In the genomic region with DNA sequence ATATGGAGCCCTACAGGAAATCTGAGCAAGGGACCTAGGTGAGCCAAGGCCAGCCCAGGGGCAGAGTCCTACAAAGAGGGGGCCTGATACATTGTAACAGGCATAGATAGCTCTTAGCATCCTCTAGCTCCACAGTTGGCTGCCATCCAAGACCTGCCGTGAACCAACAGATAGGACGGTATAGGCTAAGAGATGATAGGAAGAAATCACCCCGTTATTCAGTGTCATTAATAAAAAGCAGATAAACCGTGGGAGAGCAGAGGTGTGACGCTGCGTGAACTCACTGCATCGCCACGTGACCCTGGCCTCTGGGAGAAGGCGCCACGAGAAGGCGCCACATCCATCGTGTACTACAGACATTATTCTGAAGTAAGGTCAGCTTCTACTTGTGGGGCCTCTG, we compare ENCODE assay signal across 12 mouse cellular contexts. TPM values are rescaled to one million over a fixed set of nuclear protein-coding genes. Genes with fewer than 3 reads are reported as not detected.
DNase-seq lines count a peak whose midpoint lies in the region; ATAC-seq and TF ChIP-seq lines count a peak whose summit lies in the region.
"Had no signal": no experiment of that assay in that cellular context is flagged by ENCODE, and none has a peak within 500 bp of the region (broad histone marks: within the 10 kb centered on the region; RNA-seq: fewer than 3 reads in every experiment).

No protein-coding gene starts in this region.

- peak; percentile 22 to 57 for DNase-seq in cerebellum, postnatal 25 days
- no peak for DNase-seq in cerebellum, postnatal 36 days
- DNase-seq in layer of hippocampus, adult 2 months (ENCODE audit: low spot score in 2 of 2), result no peak
- DNase-seq in layer of hippocampus, postnatal 25 days (ENCODE audit: extremely low spot score in 1 of 2, low spot score in 1 of 2), result no peak
- DNase-seq in liver, embryonic 14.5 days (ENCODE audit: low read depth in 3 of 3, low spot score in 3 of 3), result no peak
- no peak for DNase-seq in thymus, postnatal 4 days
- DNase-seq in cerebellum, adult 11-12 months, result no peak
- DNase-seq: cerebellum, adult 2 months had no signal

- H3K27me3 ChIP-seq in embryonic facial prominence, embryonic 15.5 days, result no peaks in the 10 kb centered on the region
- H3K27me3 ChIP-seq in liver, embryonic 14.5 days (ENCODE audit: control insufficient read depth, insufficient read depth, low read length), result no peaks in the 10 kb centered on the region
- H3K27me3 ChIP-seq: limb, embryonic 12.5 days had no signal

- WGBS in embryonic facial prominence, embryonic 15.5 days, result 88% methylated on average over 12 of the region's 12 CpGs
- whole genome bisulfite sequencing in liver, embryonic 14.5 days (ENCODE audit: insufficient replicate concordance), result 59% methylated on average over 12 of the region's 12 CpGs

- TF ChIP-seq CTCF in layer of hippocampus, adult 2 months (conservative IDR thresholded peaks at IDR 0.05), result no peak
- no peak for TF ChIP-seq CTCF in liver, embryonic 14.5 days (IDR thresholded peaks at IDR 0.05; ENCODE audit: low read depth)

- no peaks in the 10 kb centered on the region for H3K9me3 ChIP-seq in embryonic facial prominence, embryonic 15.5 days (replicated peaks)
- H3K9me3 ChIP-seq in liver, embryonic 14.5 days (ENCODE audit: control insufficient read depth, low read length), result no peaks in the 10 kb centered on the region
- H3K9me3 ChIP-seq: limb, embryonic 12.5 days had no signal

- peak overlapping the region; percentile 51 for H3K27ac ChIP-seq in layer of hippocampus, adult 2 months
- 0 out of 2 replicates have a peak overlapping the region, but pooled peaks have one; percentile 11 for H3K27ac ChIP-seq in embryonic facial prominence, embryonic 15.5 days (replicated peaks)
- H3K27ac ChIP-seq in liver, embryonic 14.5 days, result no peak overlapping the region
- H3K27ac ChIP-seq: limb, embryonic 12.5 days had no signal

- H3K4me2 ChIP-seq in embryonic facial prominence, embryonic 15.5 days (replicated peaks), result no peak overlapping the region
- no peak overlapping the region for H3K4me2 ChIP-seq in liver, embryonic 14.5 days (ENCODE audit: low read depth)
- H3K4me2 ChIP-seq: limb, embryonic 12.5 days had no signal

- H3K4me3 ChIP-seq in layer of hippocampus, adult 2 months, result no peak overlapping the region
- no peak overlapping the region for H3K4me3 ChIP-seq in embryonic facial prominence, embryonic 15.5 days (replicated peaks)
- no peak overlapping the region for H3K4me3 ChIP-seq in liver, embryonic 14.5 days (ENCODE audit: insufficient read depth in 1 of 2, low read depth in 2 of 2, low read length in 2 of 2)
- H3K4me3 ChIP-seq: limb, embryonic 12.5 days had no signal

- H3K36me3 ChIP-seq in embryonic facial prominence, embryonic 15.5 days, result peaks cover 34% of the 10 kb centered on the region
- H3K36me3 ChIP-seq in liver, embryonic 14.5 days (replicated peaks; ENCODE audit: control insufficient read depth, insufficient read depth, low read depth), result no peaks in the 10 kb centered on the region

- H3K4me1 ChIP-seq in embryonic facial prominence, embryonic 15.5 days, result no peaks in the 10 kb centered on the region
- H3K4me1 ChIP-seq in liver, embryonic 14.5 days (replicated peaks; ENCODE audit: control insufficient read depth in 2 of 2, insufficient read depth in 2 of 2, low read length in 1 of 2), result peaks cover 9 to 14% of the 10 kb centered on the region in 2 experiments
- H3K4me1 ChIP-seq: limb, embryonic 12.5 days had no signal

- no peak for TF ChIP-seq EP300 in liver, embryonic 14.5 days (IDR thresholded peaks at IDR 0.05; ENCODE audit: low read depth)

- H3K9ac ChIP-seq in embryonic facial prominence, embryonic 15.5 days, result no peak overlapping the region
- no peak overlapping the region; the same call in 1 of the 2 replicates for H3K9ac ChIP-seq in liver, embryonic 14.5 days (replicated peaks)
- H3K9ac ChIP-seq: limb, embryonic 12.5 days had no signal

- no peak for ATAC-seq in embryonic facial prominence, embryonic 15.5 days (ENCODE audit: insufficient number of reproducible peaks, low FRiP score, low TSS enrichment, low read depth)
- ATAC-seq in liver, embryonic 14.5 days (ENCODE audit: insufficient read depth), result peak; percentile 33; the same call in 1 of the 2 replicates

RNA-seq across cellular contexts. Expression of a gene that starts 19.5 kb away (rescaled TPM):
- 1 to 10 TPM; 8.2 to 8.8 TPM for total RNA-seq in layer of hippocampus, adult 2 months (2021)
- total RNA-seq in layer of hippocampus, postnatal 25 days (2021), result 1 to 10 TPM; 8.0 to 8.4 TPM
- 29.8 and 32.5 TPM in 2 replicates for polyA plus RNA-seq in embryonic facial prominence, embryonic 15.5 days (2015; fragmentation: Nextera tagmentation; extraction: Ambion mirVana)
- 3.0 and 3.1 TPM in 2 replicates for polyA plus RNA-seq in liver, embryonic 14.5 days (2012; rRNA removed)
- 4.3 TPM in 2 replicates for polyA plus RNA-seq in liver, embryonic 14.5 days (2014; fragmentation: Nextera tagmentation; extraction: Ambion mirVana)

RNA-seq across cellular contexts. Expression of a gene that starts 48.0 kb away (rescaled TPM):
- 10 to 100 TPM; 23.5 to 25.0 TPM for total RNA-seq in layer of hippocampus, adult 2 months (2021)
- total RNA-seq in layer of hippocampus, postnatal 25 days (2021), result 10 to 100 TPM; 20.8 to 24.1 TPM
- polyA plus RNA-seq in embryonic facial prominence, embryonic 15.5 days (2015; fragmentation: Nextera tagmentation; extraction: Ambion mirVana), result 19.4 and 19.8 TPM in 2 replicates
- 51.8 and 61.2 TPM in 2 replicates for polyA plus RNA-seq in liver, embryonic 14.5 days (2012; rRNA removed)
- polyA plus RNA-seq in liver, embryonic 14.5 days (2014; fragmentation: Nextera tagmentation; extraction: Ambion mirVana), result 115 and 124 TPM in 2 replicates

RNA-seq across cellular contexts. Expression of a gene that starts 48.3 kb away (rescaled TPM):
- total RNA-seq in layer of hippocampus, adult 2 months (2021), result 10 to 100 TPM; 25.2 to 30.7 TPM
- 10 to 100 TPM; 23.6 to 27.5 TPM for total RNA-seq in layer of hippocampus, postnatal 25 days (2021)
- polyA plus RNA-seq in embryonic facial prominence, embryonic 15.5 days (2015; fragmentation: Nextera tagmentation; extraction: Ambion mirVana), result 7.2 and 7.8 TPM in 2 replicates
- polyA plus RNA-seq in liver, embryonic 14.5 days (2012; rRNA removed), result 7.8 and 7.9 TPM in 2 replicates
- 3.2 and 3.9 TPM in 2 replicates for polyA plus RNA-seq in liver, embryonic 14.5 days (2014; fragmentation: Nextera tagmentation; extraction: Ambion mirVana)

RNA-seq across cellular contexts. Expression of a gene that starts 51.9 kb away (rescaled TPM):
- 10 to 100 TPM; 36.9 to 42.8 TPM for total RNA-seq in layer of hippocampus, adult 2 months (2021)
- total RNA-seq in layer of hippocampus, postnatal 25 days (2021), result 10 to 100 TPM; 29.3 to 43.2 TPM
- 42.3 and 49.2 TPM in 2 replicates for polyA plus RNA-seq in embryonic facial prominence, embryonic 15.5 days (2015; fragmentation: Nextera tagmentation; extraction: Ambion mirVana)
- 8.0 and 8.7 TPM in 2 replicates for polyA plus RNA-seq in liver, embryonic 14.5 days (2012; rRNA removed)
- polyA plus RNA-seq in liver, embryonic 14.5 days (2014; fragmentation: Nextera tagmentation; extraction: Ambion mirVana), result 11.0 and 12.1 TPM in 2 replicates

RNA-seq across cellular contexts. Expression of a gene that starts 56.7 kb away (rescaled TPM):
- total RNA-seq in layer of hippocampus, adult 2 months (2021), result 1 to 10 TPM; 2.6 to 2.8 TPM
- total RNA-seq in layer of hippocampus, postnatal 25 days (2021), result 1 to 10 TPM; 2.5 to 2.9 TPM
- polyA plus RNA-seq in embryonic facial prominence, embryonic 15.5 days (2015; fragmentation: Nextera tagmentation; extraction: Ambion mirVana), result 2.2 and 2.8 TPM in 2 replicates
- polyA plus RNA-seq in liver, embryonic 14.5 days (2012; rRNA removed), result not detected in 2 replicates
- not detected in 2 replicates for polyA plus RNA-seq in liver, embryonic 14.5 days (2014; fragmentation: Nextera tagmentation; extraction: Ambion mirVana)
- total RNA-seq: adrenal gland, postnatal 14 days had no signal
- polyA plus RNA-seq: cerebellum, adult 2 months; midbrain, embryonic 14.5 days had no signal

Comparison
In these comparisons a context has a peak if more than half of its experiments do, and no peak if none do; other contexts are left out.
1. DNase-seq: peak in cerebellum, postnatal 25 days (2 of 2); none in cerebellum, postnatal 36 days (0 of 2), layer of hippocampus, adult 2 months (0 of 2), layer of hippocampus, postnatal 25 days (0 of 2), liver, embryonic 14.5 days (0 of 3), thymus, postnatal 4 days (single experiment) and cerebellum, adult 11-12 months (single experiment).